Mouse (Mus musculus): ENCODE data around the gene Fcrl5. TPM values are rescaled to one million over a fixed set of nuclear protein-coding genes. Genes with fewer than 3 reads are reported as not detected.

Fcrl5 gene
- polyA plus RNA-seq, 1 experiment from 2014 or later = not detected

GRCm38 (mm10) chr3:87523701-87524100 is 88.1 kb downstream of the Fcrl5 start:
- H3K9me3 ChIP-seq (replicated peaks) = no peaks in the 10 kb centered on the region
- 92% methylated on average over 9 of the region's 9 CpGs for WGBS
- no peak for ATAC-seq (ENCODE audit: low FRiP score)
- no peak overlapping the region for H3K27ac ChIP-seq
- peaks cover 14% of the 10 kb centered on the region for H3K36me3 ChIP-seq
- peaks cover 14% of the 10 kb centered on the region for H3K4me1 ChIP-seq
- no peak overlapping the region for H3K4me3 ChIP-seq
- no peak overlapping the region for H3K4me2 ChIP-seq (replicated peaks)
- no peaks in the 10 kb centered on the region for H3K27me3 ChIP-seq
- H3K9ac ChIP-seq = no peak overlapping the region

DNA sequence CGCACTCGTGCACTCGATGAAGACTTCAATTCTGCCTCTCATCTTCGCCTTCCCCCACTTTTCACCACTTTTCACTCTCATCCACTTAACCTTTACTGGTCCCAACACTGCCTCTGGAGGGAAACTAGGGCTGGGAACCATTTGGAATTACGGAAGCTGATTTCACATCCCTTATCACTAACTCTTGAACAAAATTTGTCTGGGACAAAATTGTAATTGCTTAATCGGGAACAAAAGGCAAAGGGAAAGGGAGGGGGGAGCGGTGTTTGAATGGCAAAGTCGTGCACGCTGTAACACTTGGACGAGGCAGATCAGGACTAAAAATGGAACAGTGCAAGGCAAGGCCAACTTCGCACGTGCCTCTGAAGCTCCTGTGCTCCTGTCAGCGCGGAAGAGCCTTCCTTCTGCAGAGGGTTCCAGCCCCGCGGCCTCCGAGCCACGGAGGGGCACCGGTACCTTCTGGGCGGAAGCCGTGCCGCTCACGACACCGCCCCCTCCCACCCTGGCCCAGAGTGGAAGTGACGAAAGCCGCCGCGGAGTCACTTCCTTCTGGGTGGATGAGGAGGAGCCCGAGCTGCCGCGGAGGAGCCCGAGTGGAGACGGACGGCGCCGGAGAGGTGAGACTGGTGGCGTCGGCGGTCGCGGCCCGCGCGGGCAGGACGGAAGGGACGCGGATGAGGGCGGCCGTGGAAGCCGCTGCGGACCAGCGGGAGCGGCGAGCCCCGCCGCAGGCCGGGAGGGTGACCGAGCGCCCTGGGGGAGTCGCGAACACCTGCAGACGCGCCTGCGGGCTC is 89.7 kb downstream of the Fcrl5 start, which contains the start of gene Etv3:
TSS of gene Etv3 (plus strand) at position 365 of the 794 bp plus-strand sequence.
- Histone ChIP-seq H3K27ac (peak within 1 kb of the TSS; percentile 73), H3K9me3 (replicated peaks) (no peaks in the 10 kb centered on the region), H3K9ac (peak within 1 kb of the TSS; percentile 99), H3K36me3 (peaks cover 30% of the 10 kb centered on the region), H3K4me1 (peaks cover 14% of the 10 kb centered on the region), H3K27me3 (no peaks in the 10 kb centered on the region), H3K4me3 (peak within 1 kb of the TSS; percentile 99), H3K4me2 (replicated peaks) (peak within 1 kb of the TSS; percentile 83)
- ATAC-seq (ENCODE audit: low FRiP score) = peak; percentile 99
- WGBS = 7% methylated on average over 62 of the region's 64 CpGs

DNA sequence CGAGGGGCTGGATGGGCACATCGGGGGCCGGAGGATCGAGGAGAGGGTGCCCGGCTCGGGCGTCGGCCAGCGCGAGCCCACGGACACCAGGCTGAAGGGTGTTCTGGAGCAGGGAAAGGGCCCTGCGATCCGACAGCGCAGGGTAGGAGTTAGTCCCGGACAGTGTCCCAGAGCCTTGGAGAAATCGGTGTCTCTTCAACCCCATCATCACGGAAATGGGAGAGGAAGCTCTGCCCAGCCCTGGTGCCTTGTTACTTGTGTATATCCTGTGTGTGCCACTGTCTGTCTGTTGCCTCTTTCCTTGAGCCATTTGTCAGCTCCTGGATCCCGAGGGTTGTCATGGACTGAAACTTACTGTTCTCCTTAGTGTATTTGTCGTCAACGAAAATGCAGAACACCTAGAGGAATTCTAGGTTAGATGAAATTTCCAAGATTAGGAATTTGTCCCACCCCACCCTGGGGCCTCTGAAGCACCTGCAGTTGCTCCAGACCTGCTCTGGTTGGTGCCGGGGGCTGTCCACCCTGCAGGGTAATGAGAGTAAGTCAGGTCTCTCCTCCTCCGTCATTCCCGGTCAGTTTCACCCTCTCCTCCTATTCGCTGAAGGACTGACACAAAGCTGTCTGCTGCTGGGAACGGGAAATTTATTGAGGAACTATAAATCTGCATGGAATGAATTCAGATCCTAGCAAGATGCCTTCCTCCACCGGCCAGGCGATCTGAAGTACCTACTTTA is 90.4 kb downstream of the Fcrl5 start:
- Histone ChIP-seq H3K9ac (peak overlapping the region; percentile 99), H3K27me3 (no peaks in the 10 kb centered on the region), H3K4me2 (replicated peaks) (peak overlapping the region; percentile 83), H3K9me3 (replicated peaks) (no peaks in the 10 kb centered on the region), H3K4me1 (peaks cover 14% of the 10 kb centered on the region), H3K36me3 (peaks cover 36% of the 10 kb centered on the region), H3K4me3 (peak overlapping the region; percentile 99), H3K27ac (peak overlapping the region; percentile 73)
- peak; percentile 71 for ATAC-seq (ENCODE audit: low FRiP score)
- WGBS = 8% methylated on average over 27 of the region's 27 CpGs

- 92% methylated on average over 12 of the region's 12 CpGs for WGBS
- no peak overlapping the region for H3K9ac ChIP-seq
- H3K4me1 ChIP-seq = peaks cover 14% of the 10 kb centered on the region
- ATAC-seq (ENCODE audit: low FRiP score) = no peak
- no peak overlapping the region for H3K27ac ChIP-seq
- peaks cover 46% of the 10 kb centered on the region for H3K36me3 ChIP-seq
- H3K27me3 ChIP-seq = no peaks in the 10 kb centered on the region
- H3K4me2 ChIP-seq (replicated peaks) = no peak overlapping the region
- no peak overlapping the region for H3K4me3 ChIP-seq
- H3K9me3 ChIP-seq (replicated peaks) = no peaks in the 10 kb centered on the region
Measured at GRCm38 (mm10) chr3:87527139-87527538, 91.6 kb downstream of the Fcrl5 start.

GRCm38 (mm10) chr3:87528021-87528420 is 92.4 kb downstream of the Fcrl5 start:
- Histone ChIP-seq H3K4me1 (peaks cover 14% of the 10 kb centered on the region), H3K9ac (no peak overlapping the region), H3K9me3 (replicated peaks) (no peaks in the 10 kb centered on the region), H3K4me2 (replicated peaks) (no peak overlapping the region), H3K27me3 (no peaks in the 10 kb centered on the region), H3K4me3 (no peak overlapping the region), H3K27ac (no peak overlapping the region), H3K36me3 (peaks cover 54% of the 10 kb centered on the region)
- no peak for ATAC-seq (ENCODE audit: low FRiP score)
- WGBS = 94% methylated on average over 8 of the region's 8 CpGs

GRCm38 (mm10) chr3:87528841-87529240 is 93.3 kb downstream of the Fcrl5 start:
- WGBS = 96% methylated on average over 8 of the region's 8 CpGs
- H3K9me3 ChIP-seq (replicated peaks) = no peaks in the 10 kb centered on the region
- H3K27ac ChIP-seq = no peak overlapping the region
- peaks cover 14% of the 10 kb centered on the region for H3K4me1 ChIP-seq
- peaks cover 62% of the 10 kb centered on the region for H3K36me3 ChIP-seq
- no peak overlapping the region for H3K4me2 ChIP-seq (replicated peaks)
- no peak overlapping the region for H3K9ac ChIP-seq
- no peaks in the 10 kb centered on the region for H3K27me3 ChIP-seq
- no peak for ATAC-seq (ENCODE audit: low FRiP score)
- no peak overlapping the region for H3K4me3 ChIP-seq

GRCm38 (mm10) chr3:87529568-87529967 is 94.0 kb downstream of the Fcrl5 start:
- Histone ChIP-seq H3K36me3 (peaks cover 69% of the 10 kb centered on the region), H3K9ac (no peak overlapping the region), H3K4me3 (no peak overlapping the region), H3K27me3 (no peaks in the 10 kb centered on the region), H3K27ac (no peak overlapping the region), H3K4me2 (replicated peaks) (no peak overlapping the region), H3K9me3 (replicated peaks) (no peaks in the 10 kb centered on the region), H3K4me1 (peaks cover 14% of the 10 kb centered on the region)
- no peak for ATAC-seq (ENCODE audit: low FRiP score)
- 92% methylated on average over 11 of the region's 11 CpGs for WGBS

GRCm38 (mm10) chr3:87530234-87530633 is 94.7 kb downstream of the Fcrl5 start:
- no peak overlapping the region for H3K4me3 ChIP-seq
- H3K4me2 ChIP-seq (replicated peaks) = no peak overlapping the region
- H3K9me3 ChIP-seq (replicated peaks) = no peaks in the 10 kb centered on the region
- peaks cover 76% of the 10 kb centered on the region for H3K36me3 ChIP-seq
- WGBS = 86% methylated on average over 3 of the region's 3 CpGs
- ATAC-seq (ENCODE audit: low FRiP score) = no peak
- no peak overlapping the region for H3K9ac ChIP-seq
- no peak overlapping the region for H3K27ac ChIP-seq
- H3K27me3 ChIP-seq = no peaks in the 10 kb centered on the region
- H3K4me1 ChIP-seq = peaks cover 14% of the 10 kb centered on the region

GRCm38 (mm10) chr3:87533667-87534378 is 98.2 kb downstream of the Fcrl5 start:
- no peaks in the 10 kb centered on the region for H3K27me3 ChIP-seq
- no peak overlapping the region for H3K4me2 ChIP-seq (replicated peaks)
- no peak overlapping the region for H3K9ac ChIP-seq
- no peak overlapping the region for H3K4me3 ChIP-seq
- 95% methylated on average over 7 of the region's 7 CpGs for WGBS
- no peak for ATAC-seq (ENCODE audit: low FRiP score)
- no peak overlapping the region for H3K27ac ChIP-seq
- H3K36me3 ChIP-seq = peaks cover 96% of the 10 kb centered on the region
- H3K4me1 ChIP-seq = no peaks in the 10 kb centered on the region
- H3K9me3 ChIP-seq (replicated peaks) = no peaks in the 10 kb centered on the region

- Histone ChIP-seq H3K36me3 (peaks cover 65% of the 10 kb centered on the region), H3K9me3 (replicated peaks) (no peaks in the 10 kb centered on the region), H3K9ac (no peak overlapping the region), H3K27ac (no peak overlapping the region), H3K27me3 (no peaks in the 10 kb centered on the region), H3K4me1 (peaks cover 20% of the 10 kb centered on the region), H3K4me2 (replicated peaks) (no peak overlapping the region), H3K4me3 (no peak overlapping the region)
- ATAC-seq (ENCODE audit: low FRiP score) = no peak
- 90% methylated on average over 10 of the region's 10 CpGs for WGBS
Measured at GRCm38 (mm10) chr3:87538034-87538433, 102.5 kb downstream of the Fcrl5 start.

GRCm38 (mm10) chr3:87540028-87540675 is 104.6 kb downstream of the Fcrl5 start:
- Histone ChIP-seq H3K9ac (no peak overlapping the region), H3K4me3 (no peak overlapping the region), H3K9me3 (replicated peaks) (no peaks in the 10 kb centered on the region), H3K27me3 (0 out of 2 replicates have a peak, but pooled peaks cover 3% of the 10 kb centered on the region), H3K4me1 (peaks cover 23% of the 10 kb centered on the region), H3K27ac (no peak overlapping the region), H3K4me2 (replicated peaks) (no peak overlapping the region), H3K36me3 (peaks cover 44% of the 10 kb centered on the region)
- 75% methylated on average over 11 of the region's 11 CpGs for WGBS
- ATAC-seq (ENCODE audit: low FRiP score) = no peak
